Mouse (Mus musculus) neural tube, embryonic 15.5 days (tissue): ENCODE measurements around the gene Cdsn. TPM values are rescaled to one million over a fixed set of nuclear protein-coding genes. Genes with fewer than 3 reads are reported as not detected.

Experiments used
- ATAC-seq: fragments of 200-750 bp; cut with Nextera tagmentation; 2 replicates; pipeline ENCODE4 v1.8.0; 2017; ENCODE audit warnings: mild to moderate bottlenecking, moderate TSS enrichment, moderate library complexity; ENCODE audit not compliant: low FRiP score
- H3K27ac ChIP-seq: fragments of 300-500 bp; sonication (generic); replicated peaks from 2 replicates; pipeline ENCODE4 v1.5.1; 2015; ENCODE audit warnings: mild to moderate bottlenecking, inconsistent platforms
- H3K27me3 ChIP-seq: fragments of 300-500 bp; sonication (generic); replicated peaks from 2 replicates; pipeline ENCODE4 v1.6.1; 2015; ENCODE audit warnings: inconsistent platforms
- H3K36me3 ChIP-seq: fragments of 300-500 bp; sonication (generic); 2 replicates; pipeline ENCODE4 v1.6.1; 2015; ENCODE audit warnings: inconsistent platforms
- H3K4me1 ChIP-seq: fragments of 300-500 bp; sonication (generic); 2 replicates; pipeline ENCODE4 v1.6.1; 2015; ENCODE audit warnings: inconsistent platforms
- H3K4me2 ChIP-seq: fragments of 300-500 bp; sonication (generic); 2 replicates; pipeline ENCODE4 v1.6.1; 2015; ENCODE audit warnings: inconsistent platforms, mild to moderate bottlenecking, moderate library complexity
- H3K4me3 ChIP-seq: fragments of 300-500 bp; sonication (generic); replicated peaks from 2 replicates; pipeline ENCODE4 v1.5.1; 2015; ENCODE audit warnings: mild to moderate bottlenecking, inconsistent platforms
- H3K9ac ChIP-seq: fragments of 300-500 bp; sonication (generic); replicated peaks from 2 replicates; pipeline ENCODE4 v1.6.1; 2015; ENCODE audit warnings: mild to moderate bottlenecking, inconsistent platforms
- H3K9me3 ChIP-seq: fragments of 300-500 bp; sonication (generic); replicated peaks from 2 replicates; pipeline ENCODE4 v1.6.1; 2016; ENCODE audit warnings: inconsistent platforms
- WGBS: fragments of 180-500 bp; shearing (Covaris S2); methylation state at CpG from one replicate; pipeline ENCODE4 v1.1.7; 2015; ENCODE audit warnings: mixed read lengths; 5-methylcytosine and 5-hydroxymethylcytosine counted together
- polyA plus RNA-seq: library from polyadenylated mRNA; unstranded; fragments of >200 nt; fragmentation: Nextera tagmentation; extraction: Ambion mirVana; gene quantifications from 2 replicates; pipeline ENCODE4 v1.2.1, GENCODE M21; 2015

Gene Cdsn
- polyA plus RNA-seq, 1 experiment from 2014 or later: 0.08 TPM

GRCm38 (mm10) chr17:35513886-35514285 is 38.0 kb upstream of the Cdsn start:
- ATAC-seq: no peak

GRCm38 (mm10) chr17:35514756-35515155 is 37.2 kb upstream of the Cdsn start:
- H3K4me1 ChIP-seq: peaks cover 20% of the 10 kb centered on the region
- no peak overlapping the region for H3K4me3 ChIP-seq
- no peaks in the 10 kb centered on the region for H3K36me3 ChIP-seq
- 46% methylated on average over 6 of the region's 6 CpGs for WGBS
- no peak overlapping the region for H3K9ac ChIP-seq
- no peaks in the 10 kb centered on the region for H3K9me3 ChIP-seq
- 0 out of 2 replicates have a peak, but pooled peaks cover 9% of the 10 kb centered on the region for H3K27me3 ChIP-seq
- no peak for ATAC-seq
- H3K27ac ChIP-seq: no peak overlapping the region
- peak overlapping the region; percentile 93 for H3K4me2 ChIP-seq

More at GRCm38 (mm10) chr17:35513886-35514285, 38.0 kb upstream of the Cdsn start:
- 21% methylated on average over 2 of the region's 2 CpGs for WGBS
- no peak overlapping the region for H3K4me2 ChIP-seq
- H3K9ac ChIP-seq: no peak overlapping the region
- H3K9me3 ChIP-seq: no peaks in the 10 kb centered on the region
- H3K4me3 ChIP-seq: no peak overlapping the region
- peaks cover 20% of the 10 kb centered on the region for H3K4me1 ChIP-seq
- H3K36me3 ChIP-seq: no peaks in the 10 kb centered on the region
- H3K27ac ChIP-seq: no peak overlapping the region
- 0 out of 2 replicates have a peak, but pooled peaks cover 9% of the 10 kb centered on the region for H3K27me3 ChIP-seq

- Histone ChIP-seq H3K4me1 (peaks cover 20% of the 10 kb centered on the region), H3K36me3 (no peaks in the 10 kb centered on the region), H3K4me2 (peak overlapping the region; percentile 93), H3K4me3 (peak overlapping the region; percentile 59), H3K27ac (no peak overlapping the region), H3K9ac (peak overlapping the region; percentile 44), H3K27me3 (0 out of 2 replicates have a peak, but pooled peaks cover 9% of the 10 kb centered on the region), H3K9me3 (no peaks in the 10 kb centered on the region)
- ATAC-seq: peak; percentile 30; the same call in 1 of the 2 replicates
- WGBS: 7% methylated on average over 25 of the region's 25 CpGs
Observed at GRCm38 (mm10) chr17:35515911-35516640, 35.9 kb upstream of the Cdsn start.

- H3K27me3 ChIP-seq: 0 out of 2 replicates have a peak, but pooled peaks cover 9% of the 10 kb centered on the region
- H3K27ac ChIP-seq: 0 out of 2 replicates have a peak within 1 kb of the TSS, but pooled peaks have one; percentile 28
- H3K36me3 ChIP-seq: no peaks in the 10 kb centered on the region
- H3K9me3 ChIP-seq: no peaks in the 10 kb centered on the region
- ATAC-seq: peak; percentile 96
- H3K4me1 ChIP-seq: peaks cover 20% of the 10 kb centered on the region
- 1% methylated on average over 67 of the region's 67 CpGs for WGBS
- peak within 1 kb of the TSS; percentile 59 for H3K4me3 ChIP-seq
- peak within 1 kb of the TSS; percentile 93 for H3K4me2 ChIP-seq
- peak within 1 kb of the TSS; percentile 47 for H3K9ac ChIP-seq
Observed at GRCm38 (mm10) chr17:35516652-35517500, 35.1 kb upstream of the Cdsn start, which contains the start of the genes Tcf19 and Cchcr1. Tcf19 (minus strand) TSS chr17:35516824. Cchcr1 (plus strand) TSS chr17:35517100.

- Histone ChIP-seq H3K4me1 (peaks cover 20% of the 10 kb centered on the region), H3K36me3 (no peaks in the 10 kb centered on the region), H3K27ac (0 out of 2 replicates have a peak overlapping the region, but pooled peaks have one; percentile 28), H3K4me2 (peak overlapping the region; percentile 93), H3K9ac (peak overlapping the region; percentile 47), H3K27me3 (0 out of 2 replicates have a peak, but pooled peaks cover 9% of the 10 kb centered on the region), H3K4me3 (peak overlapping the region; percentile 59), H3K9me3 (no peaks in the 10 kb centered on the region)
- 11% methylated on average over 12 of the region's 12 CpGs for WGBS
- ATAC-seq: no peak
Observed at GRCm38 (mm10) chr17:35517526-35517925, 34.4 kb upstream of the Cdsn start.

- Histone ChIP-seq H3K9me3 (no peaks in the 10 kb centered on the region), H3K4me1 (no peaks in the 10 kb centered on the region), H3K9ac (no peak overlapping the region), H3K36me3 (no peaks in the 10 kb centered on the region), H3K4me3 (no peak overlapping the region), H3K27ac (no peak overlapping the region), H3K4me2 (no peak overlapping the region), H3K27me3 (no peaks in the 10 kb centered on the region)
- ATAC-seq: no peak
- WGBS: 87% methylated on average over 9 of the region's 9 CpGs
Observed at GRCm38 (mm10) chr17:35524354-35524753, 27.6 kb upstream of the Cdsn start.

- 81% methylated on average over 8 of the region's 8 CpGs for WGBS
- no peak overlapping the region for H3K4me2 ChIP-seq
- no peak overlapping the region for H3K4me3 ChIP-seq
- no peaks in the 10 kb centered on the region for H3K36me3 ChIP-seq
- no peak for ATAC-seq
- no peaks in the 10 kb centered on the region for H3K9me3 ChIP-seq
- no peak overlapping the region for H3K27ac ChIP-seq
- no peak overlapping the region for H3K9ac ChIP-seq
- H3K27me3 ChIP-seq: no peaks in the 10 kb centered on the region
- H3K4me1 ChIP-seq: no peaks in the 10 kb centered on the region
Observed at GRCm38 (mm10) chr17:35526644-35527043, 25.3 kb upstream of the Cdsn start.

GRCm38 (mm10) chr17:35532360-35532759 is 19.6 kb upstream of the Cdsn start:
- no peak overlapping the region for H3K4me2 ChIP-seq
- H3K9me3 ChIP-seq: no peaks in the 10 kb centered on the region
- no peaks in the 10 kb centered on the region for H3K27me3 ChIP-seq
- WGBS: 31% methylated on average over 3 of the region's 3 CpGs
- H3K4me1 ChIP-seq: no peaks in the 10 kb centered on the region
- no peaks in the 10 kb centered on the region for H3K36me3 ChIP-seq
- H3K4me3 ChIP-seq: no peak overlapping the region
- no peak overlapping the region for H3K27ac ChIP-seq
- H3K9ac ChIP-seq: no peak overlapping the region
- ATAC-seq: no peak

GRCm38 (mm10) chr17:35532901-35533300 is 19.0 kb upstream of the Cdsn start, which contains the start of gene Psors1c2:
Psors1c2 (plus strand) TSS chr17:35533201.
- 48% methylated on average over 7 of the region's 7 CpGs for WGBS
- no peak within 1 kb of the TSS for H3K4me3 ChIP-seq

GRCm38 (mm10) chr17:35534343-35534742 is 17.6 kb upstream of the Cdsn start:
- H3K9ac ChIP-seq: no peak overlapping the region
- 16% methylated on average over 6 of the region's 6 CpGs for WGBS
- ATAC-seq: peak; percentile 84
- no peaks in the 10 kb centered on the region for H3K4me1 ChIP-seq
- no peak overlapping the region for H3K4me3 ChIP-seq
- H3K27me3 ChIP-seq: no peaks in the 10 kb centered on the region
- no peak overlapping the region for H3K4me2 ChIP-seq
- no peak overlapping the region for H3K27ac ChIP-seq
- no peaks in the 10 kb centered on the region for H3K36me3 ChIP-seq
- no peaks in the 10 kb centered on the region for H3K9me3 ChIP-seq

More at GRCm38 (mm10) chr17:35532901-35533300, 19.0 kb upstream of the Cdsn start, which contains the start of gene Psors1c2:
- ATAC-seq: no peak
- Histone ChIP-seq H3K9me3 (no peaks in the 10 kb centered on the region), H3K4me1 (no peaks in the 10 kb centered on the region), H3K36me3 (no peaks in the 10 kb centered on the region), H3K27ac (no peak within 1 kb of the TSS), H3K27me3 (no peaks in the 10 kb centered on the region), H3K4me2 (no peak within 1 kb of the TSS), H3K9ac (no peak within 1 kb of the TSS)

- ATAC-seq: no peak
- Histone ChIP-seq H3K27ac (no peak overlapping the region), H3K4me3 (no peak overlapping the region), H3K9ac (no peak overlapping the region), H3K36me3 (no peaks in the 10 kb centered on the region), H3K9me3 (no peaks in the 10 kb centered on the region), H3K4me1 (no peaks in the 10 kb centered on the region), H3K27me3 (no peaks in the 10 kb centered on the region), H3K4me2 (no peak overlapping the region)
- 93% methylated on average over 4 of the region's 4 CpGs for WGBS
Observed at GRCm38 (mm10) chr17:35537421-35537820, 14.5 kb upstream of the Cdsn start.
